Mouse (Mus musculus): ENCODE measurements at regions not wholly inside any gene's neighbourhood (a gene's known extent, or its start where the extent isn't known, plus 50 kb on each side); places are given as distances from the start of the nearest gene placed in this dataset.

GRCm38 (mm10) chr3:21963733-21964351 is 112.6 kb upstream of the Tbl1xr1 start:
- intact Hi-C loops (cut with DNase I), result no loop called here
- DNase-seq (ENCODE audit: low spot score in 2 of 2), result no peak

DNA sequence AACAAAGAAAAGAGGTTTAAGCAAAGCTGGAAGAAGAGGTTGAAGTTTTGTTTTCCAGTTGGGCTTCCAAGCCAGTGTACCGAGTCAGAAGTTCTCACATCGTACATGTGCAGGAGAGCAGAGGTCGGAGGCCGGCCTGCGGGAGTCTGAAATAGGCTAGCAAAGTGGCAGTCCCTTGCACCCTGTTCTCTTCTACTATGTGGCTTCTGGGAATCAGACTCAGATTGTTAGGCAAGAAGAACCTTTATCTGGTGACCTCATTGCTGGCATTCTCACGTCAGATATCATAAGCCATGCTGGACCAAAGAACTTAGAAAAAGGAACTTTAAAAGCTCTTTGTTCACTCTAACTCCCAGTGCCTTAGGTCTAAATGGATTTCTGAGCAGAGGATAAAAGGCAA is 112.0 kb upstream of the Tbl1xr1 start:
- no peak for DNase-seq (ENCODE audit: low spot score in 2 of 2)
- intact Hi-C loops (cut with DNase I), result no loop called here

DNA sequence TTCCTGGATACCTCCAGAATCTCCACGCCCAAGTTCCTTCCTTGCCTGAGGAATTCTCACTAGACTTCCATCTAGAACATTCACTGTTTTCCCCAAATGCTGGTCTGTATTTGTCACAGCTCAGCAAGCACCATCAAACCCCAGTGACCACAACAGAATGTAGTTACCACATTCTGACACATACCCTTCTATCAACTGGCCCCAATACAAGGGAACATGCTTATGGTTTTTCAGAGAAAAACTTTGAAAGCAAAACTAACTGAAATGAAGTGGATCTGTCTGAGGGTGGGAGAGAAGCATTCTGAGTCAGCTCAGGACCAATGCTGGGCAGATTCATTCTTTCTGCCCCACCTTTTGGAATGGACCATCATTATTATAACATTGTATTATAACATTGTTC is 110.9 kb upstream of the Tbl1xr1 start:
- intact Hi-C loops (cut with DNase I), result no loop called here

DNA sequence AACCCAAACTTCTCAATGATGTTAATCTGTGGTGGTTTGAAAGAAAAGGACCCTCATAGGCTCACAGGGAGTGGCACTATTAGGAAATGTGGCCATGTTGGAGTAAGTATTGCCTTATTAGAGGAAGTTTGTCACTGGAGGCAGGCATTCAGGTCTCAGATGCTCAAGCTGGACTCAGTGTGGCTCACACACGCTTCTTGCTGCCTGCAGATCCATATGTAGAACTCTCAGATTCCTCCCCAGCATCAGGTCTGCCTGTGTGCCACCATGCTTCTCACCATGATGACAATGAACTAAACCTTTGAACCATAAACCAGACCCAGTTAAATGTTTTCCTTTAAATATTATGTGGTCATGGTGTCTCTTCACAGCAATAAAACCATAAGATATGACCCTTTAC is 104.7 kb upstream of the Tbl1xr1 start:
- DNase-seq (ENCODE audit: low spot score in 2 of 2), result no peak
- intact Hi-C loops (cut with DNase I), result no loop called here

More for the DNA sequence above, 110.9 kb upstream of the Tbl1xr1 start:
- DNase-seq (ENCODE audit: low spot score in 2 of 2), result no peak

- intact Hi-C loops (cut with DNase I), result no loop called here
- no peak for DNase-seq (ENCODE audit: low spot score in 2 of 2)
Measured at GRCm38 (mm10) chr3:21973153-21973552, 103.3 kb upstream of the Tbl1xr1 start.

- DNase-seq (ENCODE audit: low spot score in 2 of 2), result no peak
- intact Hi-C loops (cut with DNase I), result no loop called here
Measured at GRCm38 (mm10) chr3:21973681-21974080, 102.8 kb upstream of the Tbl1xr1 start.

DNA sequence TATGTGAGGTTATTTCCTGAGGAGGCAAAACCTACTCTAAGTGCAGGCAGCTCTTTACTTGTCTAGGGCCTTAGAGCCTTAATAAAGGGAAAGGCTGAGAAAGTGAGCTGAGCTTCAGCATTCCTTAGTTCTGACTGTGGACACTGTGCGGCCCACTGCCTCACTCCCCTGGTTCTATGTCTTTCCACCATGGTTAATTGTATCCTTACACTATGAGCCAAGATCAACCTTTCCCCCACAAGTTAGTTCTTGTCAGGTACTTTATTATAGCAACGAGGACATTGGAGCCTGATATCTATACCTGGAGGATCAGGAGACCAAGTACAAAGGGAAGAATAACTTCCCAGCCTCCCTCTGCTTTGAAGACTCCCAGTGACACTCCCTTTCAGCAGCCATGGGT is 101.7 kb upstream of the Tbl1xr1 start:
- intact Hi-C loops (cut with DNase I), result no loop called here
- DNase-seq (ENCODE audit: low spot score in 2 of 2), result no peak

DNA sequence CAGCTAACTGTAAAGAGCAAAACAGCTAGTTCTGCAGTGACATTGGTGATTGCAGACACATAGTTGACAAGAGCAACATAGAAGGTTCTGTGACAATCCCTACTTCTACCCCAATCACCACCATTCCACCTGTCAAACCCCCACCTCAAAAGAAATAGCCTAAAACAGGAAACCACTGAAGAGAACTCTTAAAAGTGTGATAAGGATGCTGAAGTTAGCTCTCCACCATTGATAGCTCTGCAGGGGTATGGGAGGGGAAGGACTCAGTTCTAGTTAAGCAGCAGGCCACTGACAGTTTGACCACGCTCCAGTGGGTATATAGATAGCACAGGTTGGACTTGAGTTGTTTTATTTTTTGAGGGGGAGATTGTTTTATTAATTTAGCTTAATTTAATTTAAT is 98.7 kb upstream of the Tbl1xr1 start:
- no peak for DNase-seq (ENCODE audit: low spot score in 2 of 2)
- intact Hi-C loops (cut with DNase I), result no loop called here

DNA sequence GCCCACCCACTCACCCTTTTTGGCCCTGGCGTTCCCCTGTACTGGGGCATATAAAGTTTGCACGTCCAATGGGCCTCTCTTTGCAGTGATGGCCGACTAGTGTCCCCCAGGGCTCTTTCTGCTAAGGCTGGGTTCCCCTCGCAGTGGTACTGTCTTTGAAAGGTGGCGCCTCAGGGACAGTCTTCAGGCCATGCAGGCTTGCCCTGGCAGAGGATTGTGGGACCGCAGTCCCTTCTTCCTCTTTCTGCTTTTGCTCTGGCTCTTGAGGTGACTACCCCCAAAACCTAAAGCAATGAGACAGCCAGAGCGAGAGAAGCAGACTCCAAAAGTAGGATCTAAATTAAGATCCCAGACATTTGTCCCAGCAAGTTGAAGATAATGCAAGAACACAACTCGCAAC is 93.5 kb upstream of the Tbl1xr1 start:
- no peak for DNase-seq (ENCODE audit: low spot score in 2 of 2)
- intact Hi-C loops (cut with DNase I), result no loop called here

DNA sequence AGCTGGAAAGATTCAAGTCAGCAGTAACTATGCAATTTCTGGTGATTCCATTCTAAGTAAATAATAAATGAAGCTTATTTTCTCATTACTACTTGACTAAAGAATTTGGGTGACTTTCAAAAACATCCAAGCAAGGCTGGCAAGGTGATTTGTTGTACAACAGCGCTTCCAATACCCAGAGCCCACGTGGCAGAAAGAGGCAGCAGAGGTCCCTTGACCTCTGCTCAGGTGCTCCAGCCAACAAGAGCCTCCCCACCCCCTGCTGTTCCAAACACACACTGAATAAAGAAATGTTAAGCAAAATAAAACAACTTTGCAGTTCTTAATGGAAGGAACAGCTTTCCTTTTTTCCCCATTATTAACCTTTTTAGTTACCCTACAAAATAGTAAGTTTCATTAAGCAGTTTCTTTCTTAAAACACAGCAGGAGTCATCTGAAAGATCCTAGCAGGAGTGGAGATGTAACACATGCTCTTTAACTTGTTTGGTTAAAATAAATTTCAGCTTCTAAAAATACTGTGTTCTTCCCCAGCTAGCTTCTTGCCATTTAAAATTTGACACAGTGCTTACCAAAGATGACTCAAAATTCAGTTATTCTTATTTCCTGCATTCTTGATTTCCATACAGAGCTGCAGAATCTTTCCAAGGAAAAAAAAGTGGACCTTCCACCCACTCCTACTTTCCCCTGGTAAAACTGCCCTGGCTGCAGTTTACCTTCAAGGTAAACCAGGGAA is 92.3 kb upstream of the Tbl1xr1 start:
- peak in 1 of 2 experiments; percentile 41 for DNase-seq (ENCODE audit: low spot score in 2 of 2)
- intact Hi-C loops (cut with DNase I), result loop anchor here (2.0 kb wide), 1 partner anchor 47 kb away; no protein-coding TSS in a partner anchor

DNA sequence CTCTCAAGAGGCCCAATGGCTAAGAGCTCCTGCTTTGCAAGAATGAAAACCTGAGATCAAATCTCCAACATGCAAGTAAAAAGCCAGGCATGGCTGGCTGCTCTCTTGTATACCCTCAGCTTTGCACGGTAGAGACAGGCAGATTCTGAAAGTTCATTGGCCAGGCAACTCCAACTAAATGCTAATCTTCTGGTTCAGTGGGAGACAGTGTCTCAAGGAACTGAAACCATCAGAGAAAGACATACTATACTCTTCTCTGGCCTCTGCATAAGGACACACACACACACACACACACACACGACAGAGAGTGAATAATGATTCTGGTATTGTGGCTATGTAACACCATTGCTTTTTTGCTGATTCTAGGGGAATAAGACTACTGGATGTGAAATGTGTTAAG is 91.6 kb upstream of the Tbl1xr1 start:
- intact Hi-C loops (cut with DNase I), result loop anchor here (2.0 to 5.0 kb wide), 2 partner anchors 48 to 92 kb away; partner anchors contain the start of gene Tbl1xr1
- DNase-seq (ENCODE audit: low spot score in 2 of 2), result no peak

DNA sequence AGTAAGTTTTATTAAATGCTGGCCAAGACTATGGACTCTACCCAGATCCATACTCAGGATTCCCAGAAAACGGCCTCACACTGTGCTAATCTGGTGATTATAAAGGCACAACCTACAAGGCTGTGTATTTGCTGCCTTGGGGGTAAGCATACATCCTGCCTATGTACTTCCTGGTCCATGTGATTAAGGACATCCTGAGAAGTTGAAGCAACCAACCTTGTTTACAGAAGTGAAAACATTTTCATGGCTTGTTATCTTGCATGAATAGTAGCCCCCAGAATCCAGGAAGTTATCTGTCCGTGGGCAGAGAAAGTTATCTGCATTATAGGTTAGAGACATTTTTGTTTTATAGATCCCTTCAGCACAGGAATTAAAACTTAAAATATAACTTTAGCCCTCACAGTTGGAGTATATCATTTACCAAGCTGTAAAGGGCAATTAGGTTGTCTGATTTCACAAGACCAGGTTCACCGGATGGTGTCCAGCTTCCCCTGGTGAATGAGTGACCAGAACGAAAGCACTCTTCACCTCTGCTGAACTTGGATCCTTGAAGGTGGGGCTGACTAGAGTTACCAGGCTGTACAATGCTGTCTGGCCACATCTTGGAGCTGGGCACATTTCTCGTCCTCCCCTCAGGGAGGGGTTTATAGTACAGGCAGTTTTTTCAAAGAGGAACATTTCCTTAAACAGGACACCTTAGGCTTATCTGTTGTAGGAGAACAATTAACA is 90.1 kb upstream of the Tbl1xr1 start:
- intact Hi-C loops (cut with DNase I), result loop anchor here (5.0 kb wide), 1 partner anchor 91 kb away; the partner anchor contains the start of gene Tbl1xr1
- DNase-seq (ENCODE audit: low spot score in 2 of 2), result no peak

DNA sequence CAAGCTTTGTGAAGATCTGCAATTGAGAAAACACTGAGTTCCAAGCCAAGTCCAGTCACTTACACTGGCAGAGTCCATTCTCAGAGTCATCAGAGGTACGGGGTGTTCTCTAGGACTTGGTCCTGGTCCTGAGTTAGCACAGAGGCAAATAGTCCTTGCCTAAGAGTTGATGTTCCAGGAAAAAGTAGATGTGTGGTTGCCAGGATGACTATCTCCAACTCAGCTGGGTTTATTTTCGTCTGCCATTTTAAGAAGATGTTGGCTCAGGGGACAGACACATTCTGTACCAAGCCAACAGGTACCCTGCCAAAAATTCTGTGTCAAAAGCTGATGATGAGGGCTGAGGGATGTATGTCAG is 89.6 kb upstream of the Tbl1xr1 start:
- intact Hi-C loops (cut with DNase I), result loop anchor here (5.0 kb wide), 1 partner anchor 90 kb away; the partner anchor contains the start of gene Tbl1xr1
- DNase-seq (ENCODE audit: low spot score in 2 of 2), result no peak

GRCm38 (mm10) chr3:21987455-21988009 is 88.9 kb upstream of the Tbl1xr1 start:
- intact Hi-C loops (cut with DNase I), result loop anchor here (5.0 kb wide), 1 partner anchor 90 kb away; the partner anchor contains the start of gene Tbl1xr1
- no peak for DNase-seq (ENCODE audit: low spot score in 2 of 2)

DNA sequence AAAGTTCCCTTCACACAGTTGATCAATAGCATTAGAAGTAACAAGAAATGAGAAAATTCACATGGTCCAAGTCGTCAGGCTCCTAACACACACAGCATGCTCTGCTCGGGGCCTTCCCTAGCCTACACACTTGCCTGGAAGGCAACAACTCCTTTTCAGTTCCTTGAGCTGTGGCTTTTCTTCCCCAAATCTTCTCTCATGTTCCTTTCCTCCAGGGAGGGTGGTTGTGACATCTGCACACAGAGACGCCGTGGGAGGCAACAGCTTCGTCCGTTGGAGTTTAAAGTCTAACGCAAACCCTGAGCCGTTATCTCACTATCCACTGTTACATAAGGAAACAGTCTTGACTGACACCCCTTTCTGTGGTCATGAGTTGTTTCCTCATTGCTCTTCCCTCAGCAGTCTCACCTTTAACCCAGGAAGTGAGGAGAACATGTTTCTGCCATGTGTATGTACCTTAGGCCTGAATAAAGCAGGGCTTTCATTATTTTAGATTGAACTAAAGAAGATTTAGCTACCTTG is 88.4 kb upstream of the Tbl1xr1 start:
- intact Hi-C loops (cut with DNase I), result loop anchor here (5.0 kb wide), 1 partner anchor 89 kb away; the partner anchor contains the start of gene Tbl1xr1
- DNase-seq (ENCODE audit: low spot score in 2 of 2), result peak; percentile 10 to 15

- no peak for DNase-seq (ENCODE audit: low spot score in 2 of 2)
- intact Hi-C loops (cut with DNase I), result no loop called here
Measured at GRCm38 (mm10) chr3:21990526-21990925, 85.9 kb upstream of the Tbl1xr1 start.

- intact Hi-C loops (cut with DNase I), result no loop called here
- peak; percentile 18 to 34 for DNase-seq (ENCODE audit: low spot score in 2 of 2)
Measured at GRCm38 (mm10) chr3:21991681-21992152, 84.7 kb upstream of the Tbl1xr1 start.

- no peak for DNase-seq (ENCODE audit: low spot score in 2 of 2)
- intact Hi-C loops (cut with DNase I), result no loop called here
Measured at GRCm38 (mm10) chr3:21992203-21992602, 84.2 kb upstream of the Tbl1xr1 start.

GRCm38 (mm10) chr3:21993961-21994360 is 82.5 kb upstream of the Tbl1xr1 start:
- intact Hi-C loops (cut with DNase I), result no loop called here

More at GRCm38 (mm10) chr3:21993961-21994360, 82.5 kb upstream of the Tbl1xr1 start:
- DNase-seq (ENCODE audit: low spot score in 2 of 2), result no peak

Measured in left cerebral cortex, postnatal 14 days (tissue).